ENCODE assay signal across 13 mouse cellular contexts in genomic region chr3:27285072-27285471, GRCm38 (mm10). TPM values are rescaled to one million over a fixed set of nuclear protein-coding genes. Genes with fewer than 3 reads are reported as not detected.
DNase-seq lines count a peak whose midpoint lies in the region; ATAC-seq and TF ChIP-seq lines count a peak whose summit lies in the region.
"Had no signal": no experiment of that assay in that cellular context is flagged by ENCODE, and none has a peak within 500 bp of the region (broad histone marks: within the 10 kb centered on the region; RNA-seq: fewer than 3 reads in every experiment).

No protein-coding gene starts in this region.

- H3K4me1 ChIP-seq in heart, postnatal 0 days (ENCODE audit: control insufficient read depth, insufficient read depth): peaks cover 11% of the 10 kb centered on the region; the same call in 1 of the 2 replicates
- peaks cover 8% of the 10 kb centered on the region; the same call in 1 of the 2 replicates for H3K4me1 ChIP-seq in heart, embryonic 10.5 days
- H3K4me1 ChIP-seq in lung, postnatal 0 days (ENCODE audit: insufficient read depth, low read depth, low read length): peaks cover 17% of the 10 kb centered on the region; the same call in 1 of the 2 replicates
- H3K4me1 ChIP-seq in hindbrain, postnatal 0 days (ENCODE audit: insufficient read depth, low read length): 0 out of 2 replicates have a peak, but pooled peaks cover 3% of the 10 kb centered on the region

- ATAC-seq in heart, postnatal 0 days (ENCODE audit: insufficient read depth, low read depth): 0 out of 2 replicates have a peak, but pooled peaks have one; percentile 37
- peak; percentile 68 for ATAC-seq in CD4-positive, CD25-positive, alpha-beta regulatory T cell, adult 4 months
- peak; percentile 31; the same call in 1 of the 2 replicates for ATAC-seq in granulocyte monocyte progenitor cell, adult 5-6 weeks (replicated peaks; ENCODE audit: poor library complexity, severe bottlenecking)
- ATAC-seq in lung, postnatal 0 days: peak; percentile 69
- no peak for ATAC-seq in cerebellum, adult (ENCODE audit: insufficient number of reproducible peaks, low FRiP score, low TSS enrichment)
- no peak for ATAC-seq in hindbrain, postnatal 0 days
- ATAC-seq: forebrain, embryonic 16.5 days had no signal

- no peaks in the 10 kb centered on the region for H3K36me3 ChIP-seq in heart, postnatal 0 days (replicated peaks; ENCODE audit: control insufficient read depth, insufficient read depth, low read length)
- no peaks in the 10 kb centered on the region for H3K36me3 ChIP-seq in heart, embryonic 10.5 days
- no peaks in the 10 kb centered on the region for H3K36me3 ChIP-seq in lung, postnatal 0 days (ENCODE audit: insufficient read depth, low read length)
- H3K36me3 ChIP-seq in hindbrain, postnatal 0 days (ENCODE audit: insufficient read depth, low read length): no peaks in the 10 kb centered on the region
- H3K36me3 ChIP-seq: embryonic facial prominence, embryonic 13.5 days had no signal

- no peak overlapping the region for H3K4me2 ChIP-seq in heart, postnatal 0 days (ENCODE audit: low read depth, low read length)
- H3K4me2 ChIP-seq in lung, postnatal 0 days (replicated peaks; ENCODE audit: low read depth, low read length): no peak overlapping the region
- H3K4me2 ChIP-seq in hindbrain, postnatal 0 days (ENCODE audit: low read depth, low read length): no peak overlapping the region
- H3K4me2 ChIP-seq: embryonic facial prominence, embryonic 13.5 days had no signal

- H3K4me3 ChIP-seq in heart, postnatal 0 days (ENCODE audit: low read depth, low read length): no peak overlapping the region
- no peak overlapping the region for H3K4me3 ChIP-seq in heart, embryonic 10.5 days
- no peak overlapping the region for H3K4me3 ChIP-seq in lung, postnatal 0 days (ENCODE audit: low read depth, low read length)
- H3K4me3 ChIP-seq in hindbrain, postnatal 0 days (ENCODE audit: low read length): no peak overlapping the region
- H3K4me3 ChIP-seq: embryonic facial prominence, embryonic 13.5 days had no signal

- H3K27me3 ChIP-seq in heart, postnatal 0 days (ENCODE audit: control insufficient read depth, insufficient read depth, low read length): no peaks in the 10 kb centered on the region
- peaks cover 7% of the 10 kb centered on the region; the same call in 1 of the 2 replicates for H3K27me3 ChIP-seq in heart, embryonic 10.5 days (ENCODE audit: insufficient read depth, poor library complexity, severe bottlenecking)
- no peaks in the 10 kb centered on the region for H3K27me3 ChIP-seq in lung, postnatal 0 days (replicated peaks; ENCODE audit: insufficient read depth, low read length)
- H3K27me3 ChIP-seq in hindbrain, postnatal 0 days (ENCODE audit: insufficient read depth, low read length): no peaks in the 10 kb centered on the region
- H3K27me3 ChIP-seq: embryonic facial prominence, embryonic 13.5 days had no signal

- no peak for TF ChIP-seq EP300 in heart, postnatal 0 days (IDR thresholded peaks at IDR 0.05; ENCODE audit: low read depth)
- peak; percentile 31; the same call in 1 of the 2 replicates for TF ChIP-seq EP300 in lung, postnatal 0 days (IDR thresholded peaks at IDR 0.05)

- no peaks in the 10 kb centered on the region for H3K9me3 ChIP-seq in heart, postnatal 0 days (replicated peaks; ENCODE audit: control insufficient read depth, low read length)
- H3K9me3 ChIP-seq in heart, embryonic 10.5 days: no peaks in the 10 kb centered on the region
- no peaks in the 10 kb centered on the region for H3K9me3 ChIP-seq in lung, postnatal 0 days (ENCODE audit: low read length)
- H3K9me3 ChIP-seq in hindbrain, postnatal 0 days (ENCODE audit: low read length): no peaks in the 10 kb centered on the region
- H3K9me3 ChIP-seq: embryonic facial prominence, embryonic 13.5 days had no signal

- no peak overlapping the region for H3K9ac ChIP-seq in heart, postnatal 0 days (replicated peaks; ENCODE audit: low read depth, low read length)
- no peak overlapping the region for H3K9ac ChIP-seq in lung, postnatal 0 days (replicated peaks; ENCODE audit: low read depth)
- no peak overlapping the region for H3K9ac ChIP-seq in hindbrain, postnatal 0 days (replicated peaks; ENCODE audit: low read length)
- H3K9ac ChIP-seq: embryonic facial prominence, embryonic 13.5 days had no signal

- no peak for DNase-seq in heart, postnatal 0 days (ENCODE audit: low spot score)
- DNase-seq in heart, embryonic 10.5 days (ENCODE audit: low spot score): no peak
- DNase-seq in lung, postnatal 0 days (ENCODE audit: low spot score): no peak
- no peak for DNase-seq in spleen, adult 12 weeks (ENCODE audit: low spot score)
- no peak for DNase-seq in hindbrain, postnatal 0 days (ENCODE audit: low spot score)
- DNase-seq: cerebellum, adult 11-12 months; midbrain, embryonic 14.5 days; right cerebral cortex, postnatal 4 days had no signal

- WGBS in heart, postnatal 0 days: 58% methylated on average over 9 of the region's 9 CpGs
- 62% methylated on average over 9 of the region's 9 CpGs for WGBS in heart, embryonic 10.5 days
- WGBS in lung, postnatal 0 days: 33% methylated on average over 9 of the region's 9 CpGs
- WGBS in hindbrain, postnatal 0 days: 81% methylated on average over 9 of the region's 9 CpGs

- H3K27ac ChIP-seq in heart, postnatal 0 days (ENCODE audit: low read depth): no peak overlapping the region; the same call in 1 of the 2 replicates
- H3K27ac ChIP-seq in heart, embryonic 10.5 days: no peak overlapping the region
- H3K27ac ChIP-seq in lung, postnatal 0 days (ENCODE audit: low read length): no peak overlapping the region
- H3K27ac ChIP-seq in hindbrain, postnatal 0 days: no peak overlapping the region
- H3K27ac ChIP-seq: embryonic facial prominence, embryonic 13.5 days had no signal

- TF ChIP-seq CTCF in heart, postnatal 0 days (IDR thresholded peaks at IDR 0.05; ENCODE audit: low read depth): no peak
- TF ChIP-seq CTCF in lung, postnatal 0 days (IDR thresholded peaks at IDR 0.05): no peak
- TF ChIP-seq CTCF in hindbrain, postnatal 0 days (IDR thresholded peaks at IDR 0.05; ENCODE audit: low read depth): no peak

RNA-seq across cellular contexts. Expression of gene Tnfsf10, which starts 31.8 kb away (rescaled TPM):
- 0.23 and 6.4 TPM in 2 replicates for total RNA-seq in heart, postnatal 0 days (2014; rRNA removed; ENCODE audit: low replicate concordance)
- 0.64 and 0.66 TPM in 2 replicates for polyA plus RNA-seq in heart, postnatal 0 days (2015; fragmentation: Nextera tagmentation; extraction: Ambion mirVana)
- not detected in 2 replicates for polyA plus RNA-seq in heart, embryonic 10.5 days (2016; fragmentation: Nextera tagmentation; extraction: Ambion mirVana)
- polyA plus RNA-seq in CD4-positive, CD25-positive, alpha-beta regulatory T cell, adult 4 months (2017; shearing (Covaris generic)): 10 to 100 TPM; 18.8 to 20.0 TPM
- 5.0 and 6.3 TPM in 2 replicates for total RNA-seq in granulocyte monocyte progenitor cell, adult 5-6 weeks (2014; fragmentation: Nextera tagmentation)
- total RNA-seq in granulocyte monocyte progenitor cell, adult 5-6 weeks (2017): 4.3 and 8.8 TPM in 2 replicates
- 8.1 and 10.5 TPM in 2 replicates for polyA plus RNA-seq in lung, postnatal 0 days (2015; fragmentation: Nextera tagmentation; extraction: Ambion mirVana)
- 0.36 and 0.73 TPM in 2 replicates for total RNA-seq in hindbrain, postnatal 0 days (2014; rRNA removed)
- 0.35 and 0.42 TPM in 2 replicates for polyA plus RNA-seq in hindbrain, postnatal 0 days (2015; fragmentation: Nextera tagmentation; extraction: Ambion mirVana)

Comparison
In these comparisons a context has a peak if more than half of its experiments do, and no peak if none do; other contexts are left out.
1. ATAC-seq: peak in heart, postnatal 0 days (single experiment), CD4-positive, CD25-positive, alpha-beta regulatory T cell, adult 4 months (single experiment), granulocyte monocyte progenitor cell, adult 5-6 weeks (single experiment) and lung, postnatal 0 days (single experiment); none in cerebellum, adult (single experiment) and hindbrain, postnatal 0 days (single experiment).